Mouse (Mus musculus) MEL (cell line): ENCODE measurements around the gene Sart1.

ENCODE experiments used
- BHLHE40 ChIP-seq: IDR thresholded peaks from 2 replicates; pipeline ENCODE4 v1.6.1; 2012; ENCODE audit warnings: low read depth, mild to moderate bottlenecking, inconsistent platforms, low read length, improper control_type of control experiment, borderline replicate concordance
- CTCF ChIP-seq, 3 experiments: IDR thresholded peaks in 2 of 3; conservative IDR thresholded peaks in 1 of 3; 2 replicates each; pipeline ENCODE4 v1.5.1; 2011 to 2012; ENCODE audit warnings: low read length in 3 of 3, low read depth in 2 of 3, mild to moderate bottlenecking in 2 of 3, improper control_type of control experiment in 1 of 3, inconsistent platforms in 1 of 3, mixed read lengths in 1 of 3, moderate library complexity in 1 of 3; ENCODE audit not compliant: control insufficient read depth in 1 of 3, insufficient read depth in 1 of 3, poor library complexity in 1 of 3, severe bottlenecking in 1 of 3
- GATA1 ChIP-seq: IDR thresholded peaks from 2 replicates; pipeline ENCODE4 v1.6.1; 2011; ENCODE audit warnings: low read depth, low read length, improper control_type of control experiment
- JUND ChIP-seq: IDR thresholded peaks from 2 replicates; pipeline ENCODE4 v1.6.1; 2011; ENCODE audit warnings: low read depth, mild to moderate bottlenecking, improper control_type of control experiment, low read length
- MAZ ChIP-seq: IDR thresholded peaks from 2 replicates; pipeline ENCODE4 v1.6.1; 2012; ENCODE audit warnings: low read depth, mild to moderate bottlenecking, inconsistent platforms, low read length, improper control_type of control experiment
- MXI1 ChIP-seq: IDR thresholded peaks from 2 replicates; pipeline ENCODE4 v1.6.1; 2011; ENCODE audit warnings: mild to moderate bottlenecking, low read depth, low read length, improper control_type of control experiment
- NELFE ChIP-seq: IDR thresholded peaks from 2 replicates; pipeline ENCODE4 v1.6.1; 2011; ENCODE audit warnings: low read depth, low read length, improper control_type of control experiment
- SMC3 ChIP-seq: IDR thresholded peaks from 2 replicates; pipeline ENCODE4 v1.6.1; 2011; ENCODE audit warnings: low read depth, low read length, improper control_type of control experiment
- TAL1 ChIP-seq: IDR thresholded peaks from 2 replicates; pipeline ENCODE4 v1.6.1; 2012; ENCODE audit warnings: mild to moderate bottlenecking, inconsistent platforms, low read length, moderate library complexity, mixed read lengths
- ZC3H11A ChIP-seq: IDR thresholded peaks from 2 replicates; pipeline ENCODE4 v1.6.1; 2012; ENCODE audit warnings: low read depth, mild to moderate bottlenecking, inconsistent platforms, low read length, improper control_type of control experiment

DNA sequence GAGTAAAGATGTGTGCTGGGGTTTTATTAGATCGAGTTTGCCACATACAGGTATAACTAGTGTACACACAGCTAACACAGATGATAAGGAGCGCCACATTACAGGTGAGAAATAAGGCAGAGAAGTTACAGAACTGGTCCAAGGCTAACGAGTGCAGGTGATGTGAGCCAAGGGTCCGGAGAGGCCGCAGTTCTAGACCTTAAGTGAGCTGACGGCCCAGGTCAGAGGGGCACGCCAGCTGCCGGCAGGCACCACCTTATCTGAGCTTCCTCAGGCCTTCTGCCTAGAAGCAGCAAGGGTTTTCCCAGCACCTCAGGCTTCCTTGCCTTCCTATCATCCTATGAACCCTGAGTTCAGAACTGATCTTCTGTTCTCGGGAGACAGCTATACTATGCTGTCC is 31.1 kb upstream of the Sart1 start:
- no peak for TF ChIP-seq BHLHE40
- no peak for TF ChIP-seq GATA1
- no peak for TF ChIP-seq ZC3H11A
- TF ChIP-seq MXI1, result no peak
- TF ChIP-seq JUND, result no peak
- no peak for TF ChIP-seq NELFE
- no peak for TF ChIP-seq CTCF (IDR thresholded peaks at IDR 0.05 in 2 of 3, conservative IDR thresholded peaks at IDR 0.05 in 1 of 3; ENCODE audit: control insufficient read depth in 1 of 3, insufficient read depth in 1 of 3, low read depth in 2 of 3, low read length in 3 of 3, poor library complexity in 1 of 3, severe bottlenecking in 1 of 3)
- no peak for TF ChIP-seq MAZ
- TF ChIP-seq TAL1, result no peak
- no peak for TF ChIP-seq SMC3
